Mouse (Mus musculus) liver, embryonic 14.5 days (tissue): ENCODE results near the gene Rcan1. TPM values are rescaled to one million over a fixed set of nuclear protein-coding genes. Genes with fewer than 3 reads are reported as not detected.

Experiments used
- ATAC-seq: fragments of 200-750 bp; cut with Nextera tagmentation; 2 replicates; pipeline ENCODE4 v1.8.0; 2017; ENCODE audit warnings: moderate number of reproducible peaks, mild to moderate bottlenecking, moderate library complexity; ENCODE audit not compliant: insufficient read depth
- DNase-seq, 3 experiments: peaks; one replicate each; pipeline ENCODE4 v3.0.0-alpha.2; 2012 to 2013; ENCODE audit warnings: low read depth in 3 of 3, low spot score in 3 of 3
- H3K27ac ChIP-seq: fragments of 300-500 bp; sonication (generic); 2 replicates; pipeline ENCODE4 v1.5.1; 2014; ENCODE audit warnings: moderate library complexity, mild to moderate bottlenecking, control low read depth, inconsistent platforms
- H3K27me3 ChIP-seq: fragments of 300-500 bp; sonication (generic); 2 replicates; pipeline ENCODE4 v1.6.1; 2014; ENCODE audit warnings: mild to moderate bottlenecking, low read length, moderate library complexity; ENCODE audit not compliant: control insufficient read depth, insufficient read depth
- H3K36me3 ChIP-seq: fragments of 300-500 bp; sonication (generic); replicated peaks from 2 replicates; pipeline ENCODE4 v1.6.1; 2014; ENCODE audit warnings: low read depth; ENCODE audit not compliant: control insufficient read depth, insufficient read depth
- H3K4me1 ChIP-seq, 2 experiments: fragments of 200-500 bp in 1 of 2; fragments of 300-500 bp in 1 of 2; sonication (generic) in 1 of 2; replicated peaks; 2 replicates each; pipeline ENCODE4 v1.6.1; 2012 to 2014; ENCODE audit warnings: antibody characterized with exemption in 1 of 2, inconsistent platforms in 1 of 2, low read length in 1 of 2; ENCODE audit not compliant: control insufficient read depth in 2 of 2, insufficient read depth in 2 of 2
- H3K4me2 ChIP-seq: fragments of 300-500 bp; sonication (generic); 2 replicates; pipeline ENCODE4 v1.6.1; 2014; ENCODE audit warnings: low read depth, mild to moderate bottlenecking, control low read depth, moderate library complexity
- H3K4me3 ChIP-seq, 2 experiments: fragments of 200-500 bp in 1 of 2; fragments of 300-500 bp in 1 of 2; sonication (generic) in 1 of 2; 2 replicates each; pipeline ENCODE4 v1.5.1; 2012 to 2014; ENCODE audit warnings: low read depth in 2 of 2, low read length in 2 of 2, mild to moderate bottlenecking in 2 of 2, control low read depth in 1 of 2, inconsistent platforms in 1 of 2, moderate library complexity in 1 of 2; ENCODE audit not compliant: insufficient read depth in 1 of 2
- H3K9ac ChIP-seq: fragments of 300-500 bp; sonication (generic); replicated peaks from 2 replicates; pipeline ENCODE4 v1.6.1; 2014; ENCODE audit warnings: mild to moderate bottlenecking, control low read depth, moderate library complexity
- H3K9me3 ChIP-seq: fragments of 300-500 bp; sonication (generic); 2 replicates; pipeline ENCODE4 v1.6.1; 2016; ENCODE audit warnings: low read length, mixed read lengths; ENCODE audit not compliant: control insufficient read depth
- CTCF ChIP-seq: IDR thresholded peaks from 2 replicates; pipeline ENCODE4 v1.5.1; 2016; ENCODE audit warnings: antibody characterized with exemption, low read depth, control low read depth
- EP300 ChIP-seq: IDR thresholded peaks from 2 replicates; pipeline ENCODE4 v1.6.1; 2016; ENCODE audit warnings: antibody characterized with exemption, low read depth
- WGBS: fragments of 180-500 bp; shearing (Covaris S2); extraction: QIAGEN DNeasy Blood & Tissue Kit; methylation state at CpG from one replicate; pipeline ENCODE4 v1.1.7; 2014; ENCODE audit not compliant: insufficient replicate concordance; 5-methylcytosine and 5-hydroxymethylcytosine counted together
- polyA plus RNA-seq, 2 experiments: library from polyadenylated mRNA; depleted of rRNA in 1 of 2; stranded (reverse) in 1 of 2; unstranded in 1 of 2; fragments of >200 nt; fragmentation: Nextera tagmentation in 1 of 2; extraction: Ambion mirVana in 1 of 2; gene quantifications; 2 replicates each; pipeline versions ENCODE4 v1.2.1 to v1.2.3; 2012 to 2014

Gene Rcan1
- polyA plus RNA-seq, 2 experiments, result 6.2 to 8.7 TPM

- no peaks in the 10 kb centered on the region for H3K4me1 ChIP-seq
- H3K36me3 ChIP-seq, result no peaks in the 10 kb centered on the region
- H3K27me3 ChIP-seq, result no peaks in the 10 kb centered on the region
- ATAC-seq, result no peak
- WGBS, result 70% methylated on average over 2 of the region's 2 CpGs
- no peak overlapping the region for H3K4me3 ChIP-seq
- DNase-seq, result no peak
- no peak overlapping the region for H3K4me2 ChIP-seq
- no peaks in the 10 kb centered on the region for H3K9me3 ChIP-seq
- no peak overlapping the region for H3K27ac ChIP-seq
- TF ChIP-seq CTCF (no peak), EP300 (no peak)
- H3K9ac ChIP-seq, result no peak overlapping the region
These were observed 62.8 kb downstream of the Rcan1 start for GRCm38 (mm10) chr16:92407883-92408282.

- no peaks in the 10 kb centered on the region for H3K36me3 ChIP-seq
- H3K9me3 ChIP-seq, result no peaks in the 10 kb centered on the region
- no peak overlapping the region for H3K4me3 ChIP-seq
- peaks cover 27% of the 10 kb centered on the region for H3K27me3 ChIP-seq
- TF ChIP-seq CTCF (no peak), EP300 (no peak)
- H3K9ac ChIP-seq, result no peak overlapping the region
- no peak overlapping the region for H3K27ac ChIP-seq
- no peak for ATAC-seq
- DNase-seq, result no peak
- WGBS, result 66% methylated on average over 2 of the region's 2 CpGs
- no peaks in the 10 kb centered on the region for H3K4me1 ChIP-seq
- H3K4me2 ChIP-seq, result no peak overlapping the region
These were observed 66.5 kb downstream of the Rcan1 start for GRCm38 (mm10) chr16:92404141-92404540.

GRCm38 (mm10) chr16:92403069-92403468 is 67.6 kb downstream of the Rcan1 start:
- Histone ChIP-seq H3K9me3 (no peaks in the 10 kb centered on the region), H3K4me2 (no peak overlapping the region), H3K4me1 (no peaks in the 10 kb centered on the region), H3K36me3 (no peaks in the 10 kb centered on the region), H3K9ac (no peak overlapping the region), H3K27ac (no peak overlapping the region), H3K27me3 (peaks cover 30% of the 10 kb centered on the region), H3K4me3 (no peak overlapping the region)
- TF ChIP-seq CTCF, result no peak
- TF ChIP-seq EP300, result no peak
- 71% methylated on average over 10 of the region's 10 CpGs for WGBS
- DNase-seq (no peak), ATAC-seq (no peak)

- DNase-seq, result no peak
- WGBS, result 35% methylated on average over 8 of the region's 8 CpGs
- no peaks in the 10 kb centered on the region for H3K36me3 ChIP-seq
- peaks cover 30% of the 10 kb centered on the region for H3K27me3 ChIP-seq
- no peaks in the 10 kb centered on the region for H3K4me1 ChIP-seq
- no peak overlapping the region for H3K4me2 ChIP-seq
- ATAC-seq, result no peak
- H3K27ac ChIP-seq, result no peak overlapping the region
- H3K4me3 ChIP-seq, result no peak overlapping the region
- no peak overlapping the region for H3K9ac ChIP-seq
- TF ChIP-seq CTCF (no peak), EP300 (no peak)
- H3K9me3 ChIP-seq, result no peaks in the 10 kb centered on the region
These were observed 68.5 kb downstream of the Rcan1 start for GRCm38 (mm10) chr16:92402216-92402615.

- TF ChIP-seq CTCF (no peak), EP300 (no peak)
- WGBS, result 55% methylated on average over 10 of the region's 10 CpGs
- ATAC-seq (no peak), DNase-seq (no peak)
- Histone ChIP-seq H3K27me3 (peaks cover 30% of the 10 kb centered on the region), H3K9ac (no peak overlapping the region), H3K4me3 (no peak overlapping the region), H3K9me3 (no peaks in the 10 kb centered on the region), H3K27ac (no peak overlapping the region), H3K4me2 (no peak overlapping the region), H3K36me3 (no peaks in the 10 kb centered on the region), H3K4me1 (no peaks in the 10 kb centered on the region)
These were observed 69.5 kb downstream of the Rcan1 start for GRCm38 (mm10) chr16:92401206-92401605.
